Mouse (Mus musculus) heart, embryonic 16.5 days (tissue): Measurements from ENCODE around the gene Sema6d. TPM values are rescaled to one million over a fixed set of nuclear protein-coding genes. Genes with fewer than 3 reads are reported as not detected.

Source experiments
- ATAC-seq: fragments of 200-750 bp; cut with Nextera tagmentation; replicated peaks from 2 replicates; pipeline ENCODE4 v1.8.0; 2017; ENCODE audit warnings: moderate number of reproducible peaks; ENCODE audit not compliant: insufficient read depth, low FRiP score; ENCODE audit errors: extremely low read depth
- H3K27ac ChIP-seq: fragments of 300-500 bp; sonication (generic); 2 replicates; pipeline ENCODE4 v1.5.1; 2014; ENCODE audit warnings: mild to moderate bottlenecking, low read length, control low read depth, moderate library complexity
- H3K27me3 ChIP-seq: fragments of 300-500 bp; sonication (generic); 2 replicates; pipeline ENCODE4 v1.6.1; 2014; ENCODE audit warnings: low read length, mixed read lengths; ENCODE audit not compliant: control insufficient read depth, insufficient read depth
- H3K36me3 ChIP-seq: fragments of 300-500 bp; sonication (generic); 2 replicates; pipeline ENCODE4 v1.6.1; 2014; ENCODE audit not compliant: control insufficient read depth, insufficient read depth
- H3K4me1 ChIP-seq: fragments of 300-500 bp; sonication (generic); 2 replicates; pipeline ENCODE4 v1.6.1; 2014; ENCODE audit warnings: low read length, mixed read lengths; ENCODE audit not compliant: control insufficient read depth, insufficient read depth
- H3K4me2 ChIP-seq: fragments of 300-500 bp; sonication (generic); 2 replicates; pipeline ENCODE4 v1.6.1; 2014; ENCODE audit warnings: low read depth, mild to moderate bottlenecking, control low read depth, low read length
- H3K4me3 ChIP-seq: fragments of 300-500 bp; sonication (generic); 2 replicates; pipeline ENCODE4 v1.5.1; 2014; ENCODE audit warnings: mild to moderate bottlenecking, control low read depth, low read length
- H3K9ac ChIP-seq: fragments of 300-500 bp; sonication (generic); 2 replicates; pipeline ENCODE4 v1.6.1; 2014; ENCODE audit warnings: low read length, control low read depth
- H3K9me3 ChIP-seq: fragments of 300-500 bp; sonication (generic); replicated peaks from 2 replicates; pipeline ENCODE4 v1.6.1; 2016; ENCODE audit warnings: low read length; ENCODE audit not compliant: control insufficient read depth
- WGBS: fragments of 180-500 bp; shearing (Covaris S2); extraction: QIAGEN DNeasy Blood & Tissue Kit; methylation state at CpG from one replicate; pipeline ENCODE4 v1.1.7; 2014; 5-methylcytosine and 5-hydroxymethylcytosine counted together
- polyA plus RNA-seq: library from polyadenylated mRNA; unstranded; fragments of >200 nt; fragmentation: Nextera tagmentation; extraction: Ambion mirVana; gene quantifications from 2 replicates; pipeline ENCODE4 v1.2.1, GENCODE M21; 2015

Sema6d gene
- polyA plus RNA-seq, 1 experiment from 2014 or later = 17.8 TPM

DNA sequence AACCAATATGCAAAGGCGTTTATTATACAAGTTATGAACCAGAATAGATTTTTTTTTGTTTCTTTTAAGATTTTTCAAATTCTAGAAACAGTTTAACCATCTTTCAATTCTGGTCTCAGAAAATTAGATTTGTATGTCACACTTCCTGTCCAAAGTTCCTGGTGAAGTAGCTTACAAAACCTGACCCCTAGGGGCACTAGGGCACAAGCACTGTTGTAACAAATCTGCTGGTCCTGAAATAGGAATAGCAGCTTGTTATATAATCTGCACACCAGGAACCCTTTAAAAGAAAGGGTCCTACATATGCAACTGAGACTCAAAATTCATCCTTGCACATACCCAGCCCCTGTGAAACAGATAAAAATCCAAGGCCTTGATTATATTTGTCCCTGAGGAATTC lies 298.5 kb downstream of the Sema6d start:
- no peaks in the 10 kb centered on the region for H3K4me1 ChIP-seq
- no peak overlapping the region for H3K4me3 ChIP-seq
- no peaks in the 10 kb centered on the region for H3K9me3 ChIP-seq
- H3K36me3 ChIP-seq = no peaks in the 10 kb centered on the region
- H3K27ac ChIP-seq = no peak overlapping the region
- 91% methylated on average over 1 of the region's 1 CpGs for WGBS
- H3K27me3 ChIP-seq = no peaks in the 10 kb centered on the region
- no peak overlapping the region for H3K9ac ChIP-seq
- ATAC-seq = no peak
- no peak overlapping the region for H3K4me2 ChIP-seq

DNA sequence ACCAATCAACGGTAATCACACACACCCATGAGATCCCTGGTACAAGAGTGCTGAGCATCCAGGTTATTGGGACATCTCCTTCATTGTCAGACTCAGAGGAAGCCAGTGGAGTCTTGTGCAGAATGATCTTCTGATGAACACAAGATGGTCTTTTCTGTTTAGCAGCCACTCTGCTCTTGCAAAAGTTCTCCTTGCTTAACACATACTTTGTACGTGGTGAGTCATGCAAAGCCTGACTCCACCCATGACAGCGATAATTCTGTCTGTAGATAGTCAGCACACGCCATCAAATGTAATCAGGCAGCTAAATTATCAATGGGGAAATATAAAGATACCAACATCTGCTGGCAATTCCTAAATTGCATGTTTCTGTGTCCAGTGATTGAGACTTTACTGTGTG lies 307.0 kb downstream of the Sema6d start:
- H3K27ac ChIP-seq = no peak overlapping the region
- H3K9me3 ChIP-seq = no peaks in the 10 kb centered on the region
- no peak overlapping the region for H3K9ac ChIP-seq
- no peaks in the 10 kb centered on the region for H3K27me3 ChIP-seq
- H3K4me1 ChIP-seq = no peaks in the 10 kb centered on the region
- H3K4me2 ChIP-seq = no peak overlapping the region
- 67% methylated on average over 4 of the region's 4 CpGs for WGBS
- no peak overlapping the region for H3K4me3 ChIP-seq
- no peaks in the 10 kb centered on the region for H3K36me3 ChIP-seq
- no peak for ATAC-seq

DNA sequence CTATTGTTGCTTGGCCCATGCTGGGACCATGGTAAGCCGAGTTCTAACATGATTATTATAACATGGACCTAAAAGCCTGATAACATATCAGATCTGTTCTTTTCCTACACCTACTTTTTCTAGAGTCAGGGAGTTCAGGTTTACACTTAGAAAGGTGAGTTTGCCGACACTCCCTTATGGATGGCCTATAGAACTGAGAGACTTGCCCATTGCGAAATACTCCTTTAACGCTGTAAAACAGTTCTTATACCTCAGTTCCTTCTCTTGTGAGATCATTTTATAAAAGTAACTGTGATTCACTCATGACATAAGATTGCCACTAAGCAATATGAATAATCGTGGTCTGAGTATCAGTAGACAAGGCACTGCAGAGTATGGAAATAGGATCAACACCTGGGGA lies 307.5 kb downstream of the Sema6d start:
- no peaks in the 10 kb centered on the region for H3K9me3 ChIP-seq
- H3K9ac ChIP-seq = no peak overlapping the region
- no peak for ATAC-seq
- no peaks in the 10 kb centered on the region for H3K27me3 ChIP-seq
- no peak overlapping the region for H3K27ac ChIP-seq
- no peaks in the 10 kb centered on the region for H3K4me1 ChIP-seq
- H3K36me3 ChIP-seq = no peaks in the 10 kb centered on the region
- H3K4me3 ChIP-seq = no peak overlapping the region
- H3K4me2 ChIP-seq = no peak overlapping the region
- 89% methylated on average over 5 of the region's 5 CpGs for WGBS

DNA sequence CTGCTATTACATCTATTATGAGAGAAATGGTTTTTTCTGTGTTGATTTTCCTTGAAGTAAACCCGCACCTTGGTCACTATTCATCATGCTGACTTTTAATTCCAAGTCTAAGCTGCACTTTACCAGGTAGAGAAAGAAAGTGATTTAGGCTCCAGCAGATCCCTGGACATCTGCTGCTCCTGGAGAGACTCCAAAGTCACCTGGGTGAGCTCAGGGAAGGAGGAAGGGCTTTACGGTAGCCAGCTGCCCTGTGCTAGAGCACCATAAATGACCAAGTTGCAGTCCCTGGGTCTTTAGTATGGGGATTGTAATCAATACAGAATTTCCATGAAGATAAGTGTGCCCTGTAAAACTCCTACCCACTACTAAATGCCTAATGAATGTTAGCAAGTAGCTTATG lies 309.8 kb downstream of the Sema6d start:
- Histone ChIP-seq H3K4me1 (peaks cover 12% of the 10 kb centered on the region), H3K27me3 (no peaks in the 10 kb centered on the region), H3K4me3 (no peak overlapping the region), H3K4me2 (no peak overlapping the region), H3K36me3 (no peaks in the 10 kb centered on the region), H3K27ac (no peak overlapping the region), H3K9ac (no peak overlapping the region), H3K9me3 (no peaks in the 10 kb centered on the region)
- no peak for ATAC-seq
- WGBS = 89% methylated on average over 2 of the region's 2 CpGs

DNA sequence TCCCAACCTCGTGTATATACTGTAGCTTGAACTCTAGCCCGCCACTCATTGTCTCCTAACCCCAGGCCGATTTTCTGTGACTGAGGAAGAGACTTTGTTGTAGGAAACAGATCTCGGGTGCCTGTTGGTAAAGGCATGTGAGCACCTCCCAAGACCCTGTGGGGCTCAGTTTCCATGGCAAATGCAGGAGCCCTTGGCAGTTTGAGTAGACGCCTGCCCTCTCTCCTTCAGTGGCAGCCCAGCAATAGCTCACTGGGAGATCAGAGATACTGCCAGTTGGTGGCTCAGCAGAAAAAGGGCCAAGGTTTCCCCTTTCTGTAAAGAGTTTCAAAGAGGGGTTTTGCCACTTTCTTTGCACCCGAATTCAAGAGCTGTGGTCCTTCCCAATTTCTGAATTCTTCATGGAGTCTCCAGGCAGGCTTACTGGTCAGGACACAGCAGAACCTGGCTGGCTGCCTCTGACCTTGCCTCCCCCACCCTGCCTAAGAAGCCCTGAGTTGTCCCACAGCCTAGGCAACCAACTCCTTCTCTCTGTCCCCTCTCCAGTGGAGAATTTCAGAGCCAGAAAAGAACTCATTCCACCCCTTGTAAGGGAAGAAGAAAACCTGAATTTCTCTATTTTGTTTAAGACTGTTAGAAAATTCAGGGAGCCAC lies 312.1 kb downstream of the Sema6d start:
- Histone ChIP-seq H3K9me3 (no peaks in the 10 kb centered on the region), H3K27ac (no peak overlapping the region), H3K4me2 (no peak overlapping the region), H3K4me1 (peaks cover 16% of the 10 kb centered on the region), H3K27me3 (no peaks in the 10 kb centered on the region), H3K4me3 (no peak overlapping the region), H3K9ac (no peak overlapping the region), H3K36me3 (no peaks in the 10 kb centered on the region)
- WGBS = 70% methylated on average over 6 of the region's 6 CpGs
- ATAC-seq = no peak

DNA sequence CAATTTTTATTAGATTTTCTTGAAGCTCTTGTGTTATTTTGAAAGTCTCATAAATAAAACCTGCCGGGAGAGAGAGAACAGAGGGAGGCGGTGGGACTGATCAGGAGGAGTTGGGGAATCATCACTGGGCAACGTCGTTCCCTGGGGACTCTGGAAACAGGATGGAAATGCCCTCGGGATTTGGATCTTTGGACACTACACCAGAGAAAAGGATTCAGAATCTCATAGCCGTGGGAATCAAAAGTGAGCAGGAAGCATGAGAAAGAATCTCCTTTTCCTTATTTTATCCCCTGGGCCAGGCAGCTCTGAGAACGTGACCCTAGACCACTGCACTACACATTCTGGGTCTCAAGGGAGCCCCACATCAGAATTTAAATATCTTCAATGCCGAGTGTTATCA lies 313.8 kb downstream of the Sema6d start:
- no peaks in the 10 kb centered on the region for H3K27me3 ChIP-seq
- no peak overlapping the region for H3K4me3 ChIP-seq
- WGBS = 63% methylated on average over 8 of the region's 8 CpGs
- no peaks in the 10 kb centered on the region for H3K36me3 ChIP-seq
- H3K9me3 ChIP-seq = no peaks in the 10 kb centered on the region
- no peak overlapping the region; the same call in 1 of the 2 replicates for H3K27ac ChIP-seq
- peaks cover 18% of the 10 kb centered on the region for H3K4me1 ChIP-seq
- H3K4me2 ChIP-seq = no peak overlapping the region
- ATAC-seq = no peak
- no peak overlapping the region for H3K9ac ChIP-seq

DNA sequence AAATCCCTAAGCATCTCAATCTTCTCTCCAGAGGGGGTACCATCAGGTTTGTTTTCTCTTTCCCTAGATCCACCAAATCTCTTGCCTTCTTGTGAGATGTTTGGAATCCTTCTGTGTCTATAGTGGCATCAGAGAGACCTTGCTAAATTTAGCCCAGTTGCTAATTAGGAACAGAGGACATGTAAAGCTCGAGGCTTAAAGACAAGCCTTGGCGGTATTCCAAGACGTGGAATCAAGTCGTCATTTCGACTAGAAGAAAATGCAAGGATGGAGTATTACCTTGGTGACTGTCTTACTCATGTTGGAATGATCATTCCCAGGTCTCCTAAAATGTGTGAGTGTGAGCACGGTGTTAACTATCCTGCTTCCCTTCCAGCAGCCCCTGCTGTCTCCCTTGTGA lies 314.2 kb downstream of the Sema6d start:
- no peak overlapping the region for H3K9ac ChIP-seq
- no peaks in the 10 kb centered on the region for H3K9me3 ChIP-seq
- peak overlapping the region; percentile 0; the same call in 1 of the 2 replicates for H3K27ac ChIP-seq
- H3K4me1 ChIP-seq = peaks cover 18% of the 10 kb centered on the region
- no peaks in the 10 kb centered on the region for H3K27me3 ChIP-seq
- peak overlapping the region; percentile 37; the same call in 1 of the 2 replicates for H3K4me2 ChIP-seq
- H3K36me3 ChIP-seq = no peaks in the 10 kb centered on the region
- ATAC-seq = no peak
- H3K4me3 ChIP-seq = no peak overlapping the region
- 31% methylated on average over 6 of the region's 6 CpGs for WGBS

DNA sequence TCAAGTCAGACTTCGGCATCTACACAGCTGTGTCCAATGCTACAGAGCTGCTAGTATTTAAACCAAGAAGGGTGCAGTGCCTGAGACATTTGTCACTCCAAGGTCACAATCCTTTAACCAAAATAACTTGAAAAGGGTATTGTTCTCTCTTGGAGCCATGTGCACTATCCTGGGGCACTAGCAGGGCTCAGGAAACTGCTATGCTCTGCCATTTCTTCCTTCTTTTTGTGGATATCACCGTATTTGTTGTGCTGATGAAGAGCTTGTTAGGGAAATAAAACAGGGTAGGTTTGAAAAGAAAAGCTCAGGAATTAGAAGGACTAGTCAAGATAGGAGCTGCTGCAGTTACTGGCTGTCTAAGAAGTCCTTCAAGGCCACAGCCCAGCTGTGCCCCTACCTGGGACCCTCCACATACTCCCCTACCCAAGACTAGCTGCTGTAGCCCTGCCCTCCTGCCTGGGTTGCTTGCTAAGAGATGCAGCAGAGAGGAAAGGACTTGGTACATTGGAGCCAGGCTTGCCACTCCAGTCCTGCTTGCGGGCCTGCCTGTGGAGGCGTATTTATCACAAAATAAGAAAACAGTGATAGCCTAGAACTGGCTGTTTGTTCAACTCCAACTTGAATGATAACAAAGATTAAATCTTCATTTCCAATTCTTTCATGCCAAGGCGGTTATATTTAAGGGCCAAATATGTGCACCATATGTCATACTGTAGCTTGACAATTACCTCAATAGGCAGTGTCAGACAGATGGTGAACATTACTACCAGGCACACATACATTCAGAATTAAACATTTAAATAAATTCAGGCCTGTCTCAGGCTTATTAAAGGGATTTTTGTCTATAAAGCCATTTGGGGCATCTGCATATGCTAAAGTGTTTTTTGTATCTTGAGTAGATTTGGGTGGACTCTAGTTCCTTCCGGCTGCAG lies 315.1 kb downstream of the Sema6d start:
- WGBS = 79% methylated on average over 6 of the region's 6 CpGs
- no peak overlapping the region for H3K9ac ChIP-seq
- ATAC-seq = no peak

DNA sequence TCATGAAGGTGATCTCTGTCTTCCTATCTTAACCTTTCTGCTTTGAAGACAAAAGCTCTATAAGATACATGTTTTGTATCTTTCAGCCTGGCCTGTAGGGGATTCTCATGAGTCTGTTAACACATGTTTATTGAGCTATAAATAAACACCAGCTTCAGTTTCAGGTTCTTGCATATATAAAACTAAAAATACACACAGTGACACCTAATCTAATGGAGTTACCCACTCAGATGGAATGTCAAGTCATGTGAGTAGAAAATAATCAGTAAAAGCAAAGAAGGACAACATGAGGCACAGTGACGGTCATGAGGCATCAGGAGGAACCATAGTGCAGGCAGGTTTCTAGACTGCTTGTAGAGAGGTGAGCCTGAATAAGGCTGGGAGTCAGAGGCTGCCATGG lies 319.2 kb downstream of the Sema6d start:
- H3K4me3 ChIP-seq = no peak overlapping the region
- no peaks in the 10 kb centered on the region for H3K27me3 ChIP-seq
- no peak overlapping the region for H3K9ac ChIP-seq
- 50% methylated on average over 1 of the region's 1 CpGs for WGBS
- ATAC-seq = peak; percentile 52
- peak overlapping the region; percentile 45; the same call in 1 of the 2 replicates for H3K27ac ChIP-seq
- no peak overlapping the region for H3K4me2 ChIP-seq
- peaks cover 13% of the 10 kb centered on the region for H3K4me1 ChIP-seq
- H3K9me3 ChIP-seq = no peaks in the 10 kb centered on the region
- no peaks in the 10 kb centered on the region for H3K36me3 ChIP-seq

More for the DNA sequence above, 315.1 kb downstream of the Sema6d start:
- H3K4me2 ChIP-seq = no peak overlapping the region
- no peaks in the 10 kb centered on the region for H3K36me3 ChIP-seq
- H3K27me3 ChIP-seq = no peaks in the 10 kb centered on the region
- H3K4me3 ChIP-seq = no peak overlapping the region
- peaks cover 18% of the 10 kb centered on the region for H3K4me1 ChIP-seq
- no peaks in the 10 kb centered on the region for H3K9me3 ChIP-seq
- peak overlapping the region; percentile 0; the same call in 1 of the 2 replicates for H3K27ac ChIP-seq
